Mouse (Mus musculus) kidney, adult 2 months (tissue): Measurements from ENCODE around the gene Abcb10.

ENCODE experiments used
- CTCF ChIP-seq: fragments of 200-500 bp; conservative IDR thresholded peaks from 2 replicates; pipeline ENCODE4 v1.5.1; 2011; ENCODE audit warnings: low read depth, mild to moderate bottlenecking, control low read depth, low read length, moderate library complexity, mixed read lengths; ENCODE audit not compliant: insufficient read depth, insufficient read length
- POLR2A ChIP-seq: fragments of 200-500 bp; IDR thresholded peaks from one replicate; pipeline ENCODE4 v1.6.1; 2011; ENCODE audit warnings: low read depth, low read length, control low read depth

DNA sequence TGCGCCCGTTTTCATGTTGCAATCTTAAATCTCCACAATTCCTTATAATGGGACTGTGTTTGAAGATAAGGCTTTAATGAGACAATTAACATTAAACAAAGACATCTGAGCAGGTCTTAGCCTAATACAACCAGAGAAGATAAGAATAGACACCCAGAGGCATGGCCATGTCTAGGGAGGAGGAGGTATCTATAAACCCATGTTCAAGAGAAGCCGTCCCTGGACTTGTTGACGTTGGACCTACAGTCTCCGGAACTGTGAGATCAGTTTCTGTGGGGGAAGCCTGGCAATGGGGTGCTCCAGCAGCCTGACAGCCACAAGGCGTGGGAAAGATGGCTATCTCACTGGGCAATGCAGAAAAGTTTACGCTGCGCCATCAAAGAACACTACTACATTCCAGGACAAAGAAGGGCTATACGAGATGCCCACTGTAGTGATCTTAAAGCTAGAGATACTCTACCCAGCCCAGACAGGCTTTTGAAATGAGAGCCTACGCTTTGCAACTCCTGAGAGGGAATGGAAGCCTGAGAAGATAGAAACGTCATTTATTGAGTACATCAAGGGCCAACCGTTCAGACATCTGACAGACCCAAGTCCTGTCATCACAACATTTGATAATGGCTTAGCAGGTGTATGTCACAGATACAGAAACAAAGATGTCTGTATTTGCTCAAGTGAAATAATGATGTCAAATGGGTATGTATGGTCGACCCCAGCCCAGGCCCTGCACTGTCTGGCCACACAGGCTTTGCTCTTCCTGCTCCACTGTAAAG is 7.5 kb upstream of the Abcb10 start:
- no peak for TF ChIP-seq CTCF
- TF ChIP-seq POLR2A: no peak
